Mouse (Mus musculus): ENCODE results near the gene Hs3st5.

GRCm38 (mm10) chr10:36468664-36469063, 38.0 kb upstream of the Hs3st5 start:
- TF ChIP-seq CTCF (IDR thresholded peaks at IDR 0.05; ENCODE audit: low read depth, low read length) (no peak), TAL1 (conservative IDR thresholded peaks at IDR 0.05; ENCODE audit: low read depth, low read length) (no peak), GATA1 (IDR thresholded peaks at IDR 0.05; ENCODE audit: borderline replicate concordance, low read length) (no peak), POLR2AphosphoS5 (IDR thresholded peaks at IDR 0.05; ENCODE audit: insufficient replicate concordance, low read depth, low read length) (no peak), GATA2 (IDR thresholded peaks at IDR 0.05; ENCODE audit: borderline replicate concordance, low read depth, low read length) (no peak)

Measured in G1E (cell line).